In genomic region chr10:117402403-117403333, GRCm38 (mm10) we compare ENCODE assay signal across 7 mouse cellular contexts. TPM values are rescaled to one million over a fixed set of nuclear protein-coding genes. Genes with fewer than 3 reads are reported as not detected.
DNase-seq lines count a peak whose midpoint lies in the region; ATAC-seq and TF ChIP-seq lines count a peak whose summit lies in the region.

No protein-coding gene starts in this region.

- no peak overlapping the region for H3K4me3 ChIP-seq in G1E (ENCODE audit: low read depth, low read length)
- H3K4me3 ChIP-seq in hindbrain, embryonic 15.5 days = no peak overlapping the region

- 0 out of 2 replicates have a peak overlapping the region, but pooled peaks have one; percentile 1 for H3K4me2 ChIP-seq in hindbrain, embryonic 15.5 days

- no peak overlapping the region for H3K9ac ChIP-seq in hindbrain, embryonic 15.5 days

- no peak for ATAC-seq in G1E (ENCODE audit: extremely low read depth, insufficient number of reproducible peaks, low FRiP score, poor library complexity, severe bottlenecking)
- no peak for ATAC-seq in hindbrain, embryonic 15.5 days (ENCODE audit: low FRiP score, low read depth)
- ATAC-seq in megakaryocyte-erythroid progenitor cell, adult 5-6 weeks (replicated peaks; ENCODE audit: low FRiP score, low TSS enrichment, poor library complexity, severe bottlenecking) = peak; percentile 68
- ATAC-seq in activated CD4-positive, CD25-positive, alpha-beta regulatory T cell, adult 4 months = no peak

- peak; percentile 61 for DNase-seq in layer of hippocampus, postnatal 10 days (ENCODE audit: low spot score in 2 of 2)
- DNase-seq in layer of hippocampus, adult 18-20 months (ENCODE audit: low spot score in 2 of 2) = no peak
- no peak for DNase-seq in G1E (ENCODE audit: low spot score)
- peak; percentile 65 for DNase-seq in adrenal gland, postnatal 25 days

- TF ChIP-seq CTCF in G1E (IDR thresholded peaks at IDR 0.05; ENCODE audit: low read depth, low read length) = peak; percentile 57; the same call in 1 of the 2 replicates

- H3K36me3 ChIP-seq in G1E (replicated peaks) = no peaks in the 10 kb centered on the region
- no peaks in the 10 kb centered on the region for H3K36me3 ChIP-seq in hindbrain, embryonic 15.5 days

- 0 out of 2 replicates have a peak, but pooled peaks cover 3% of the 10 kb centered on the region for H3K4me1 ChIP-seq in G1E (ENCODE audit: insufficient read depth, low read depth, low read length)
- H3K4me1 ChIP-seq in hindbrain, embryonic 15.5 days (replicated peaks) = no peaks in the 10 kb centered on the region

- 68% methylated on average over 20 of the region's 20 CpGs for WGBS in hindbrain, embryonic 15.5 days

- peaks cover 16% of the 10 kb centered on the region for H3K27me3 ChIP-seq in G1E (ENCODE audit: insufficient read depth, low read length)
- H3K27me3 ChIP-seq in hindbrain, embryonic 15.5 days = no peaks in the 10 kb centered on the region

- no peak overlapping the region for H3K27ac ChIP-seq in hindbrain, embryonic 15.5 days (replicated peaks)

- no peaks in the 10 kb centered on the region for H3K9me3 ChIP-seq in G1E (replicated peaks)
- H3K9me3 ChIP-seq in hindbrain, embryonic 15.5 days = no peaks in the 10 kb centered on the region

RNA-seq across cellular contexts. Expression of gene Cpsf6, which starts 22.9 kb away (rescaled TPM):
- 100 to 1,000 TPM; 116 to 122 TPM for total RNA-seq in layer of hippocampus, postnatal 10 days (2021)
- total RNA-seq in layer of hippocampus, adult 18-20 months (2021) = 100 to 1,000 TPM; 114 to 124 TPM
- total RNA-seq in G1E (2014; fragmentation: Nextera tagmentation) (232 and 244 TPM in 2 replicates), G1E (2017) (142 and 177 TPM in 2 replicates)
- polyA plus RNA-seq in G1E (2012) = 285 and 393 TPM in 2 replicates
- total RNA-seq in adrenal gland, postnatal 25 days (2021) = 86.5 and 98.2 TPM in 2 replicates
- 123 and 126 TPM in 2 replicates for polyA plus RNA-seq in hindbrain, embryonic 15.5 days (2015; fragmentation: Nextera tagmentation; extraction: Ambion mirVana)
- 132 and 163 TPM in 2 replicates for total RNA-seq in megakaryocyte-erythroid progenitor cell, adult 5-6 weeks (2014; fragmentation: Nextera tagmentation)
- total RNA-seq in megakaryocyte-erythroid progenitor cell, adult 5-6 weeks (2017) = 142 and 153 TPM in 2 replicates
- 100 to 1,000 TPM; 109 to 110 TPM for polyA plus RNA-seq in activated CD4-positive, CD25-positive, alpha-beta regulatory T cell, adult 4 months (2017; shearing (Covaris generic))

Comparison
In these comparisons a context has a peak if more than half of its experiments do, and no peak if none do; other contexts are left out.
1. DNase-seq: peak in layer of hippocampus, postnatal 10 days (2 of 2) and adrenal gland, postnatal 25 days (single experiment); none in layer of hippocampus, adult 18-20 months (0 of 2) and G1E (single experiment).